Mouse (Mus musculus): Measurements from ENCODE around the gene Gm34653.
"Not testable (repeated sequence)": the region's sequence is repeated elsewhere in the genome, so short reads cannot be mapped to it uniquely, and the experiment has no call there.

Gm34653 gene

GRCm38 (mm10) chr2:34818492-34818891, 14.3 kb upstream of the Gm34653 start:
- DNase-seq (ENCODE audit: low spot score) = no peak

GRCm38 (mm10) chr2:34825827-34826459, 6.9 kb upstream of the Gm34653 start, which contains the start of gene Fbxw2:
TSS of gene Fbxw2 (minus strand) at chr2:34826311.
- DNase-seq (ENCODE audit: low spot score) = peak; percentile 91

DNA sequence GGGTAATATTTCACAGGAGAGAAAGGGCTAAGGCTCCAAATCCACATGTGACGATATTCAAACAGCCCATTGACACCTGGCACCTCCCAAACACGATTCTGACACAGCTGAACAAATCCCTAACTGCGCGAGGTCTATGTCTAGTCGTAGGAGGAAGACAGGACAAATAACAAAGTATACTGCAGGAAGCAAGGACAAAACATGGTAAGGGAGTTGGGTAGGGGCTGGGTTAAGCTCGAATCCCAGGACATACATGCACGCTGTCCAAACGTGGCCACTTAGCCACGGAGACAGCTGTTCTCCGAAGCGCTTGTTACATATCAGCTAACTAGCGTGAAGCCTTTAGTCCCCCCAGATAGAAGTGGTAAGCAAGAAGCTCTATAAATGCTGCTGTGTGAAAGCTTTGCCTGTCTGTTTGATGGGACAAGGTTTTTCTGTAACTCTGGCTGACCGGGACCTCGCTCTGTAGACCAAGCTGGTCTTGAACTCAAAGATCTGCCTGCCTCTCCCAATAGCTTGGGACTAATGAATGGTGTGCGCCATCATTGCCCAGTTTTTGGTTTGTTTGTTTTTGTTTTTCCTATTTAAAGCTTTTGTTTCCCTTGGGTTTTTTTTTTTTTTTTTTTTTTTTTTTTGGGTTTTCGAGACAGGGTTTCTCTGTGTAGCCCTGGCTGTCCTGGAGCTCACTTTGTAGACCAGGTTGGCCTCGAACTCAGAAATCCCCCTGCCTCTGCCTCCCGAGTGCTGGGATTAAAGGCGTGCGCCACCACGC, 6.2 kb upstream of the Gm34653 start:
- DNase-seq (ENCODE audit: low spot score) = no peak

GRCm38 (mm10) chr2:34827591-34827990, 5.2 kb upstream of the Gm34653 start:
- no peak for DNase-seq (ENCODE audit: low spot score)

DNA sequence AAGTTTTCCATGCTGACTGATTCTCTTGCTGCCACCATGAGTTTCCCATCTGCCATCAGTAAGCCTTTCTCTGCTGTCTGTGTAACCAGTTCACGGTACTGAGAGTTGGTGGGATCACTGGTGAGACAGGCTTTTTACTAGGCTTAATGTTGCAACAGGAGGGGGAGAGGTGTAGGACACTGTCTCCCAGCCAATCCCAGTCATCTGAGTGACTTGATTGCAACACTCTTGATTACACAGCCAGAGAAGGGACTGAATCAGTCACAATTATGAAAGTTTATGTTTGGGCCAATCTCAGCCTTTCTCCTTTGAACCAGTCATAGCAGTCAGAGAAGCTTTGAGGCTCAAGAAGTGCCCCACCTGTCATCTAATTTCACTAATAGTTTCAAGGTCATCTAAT, 4.8 kb upstream of the Gm34653 start:
- no peak for DNase-seq (ENCODE audit: low spot score)

DNA sequence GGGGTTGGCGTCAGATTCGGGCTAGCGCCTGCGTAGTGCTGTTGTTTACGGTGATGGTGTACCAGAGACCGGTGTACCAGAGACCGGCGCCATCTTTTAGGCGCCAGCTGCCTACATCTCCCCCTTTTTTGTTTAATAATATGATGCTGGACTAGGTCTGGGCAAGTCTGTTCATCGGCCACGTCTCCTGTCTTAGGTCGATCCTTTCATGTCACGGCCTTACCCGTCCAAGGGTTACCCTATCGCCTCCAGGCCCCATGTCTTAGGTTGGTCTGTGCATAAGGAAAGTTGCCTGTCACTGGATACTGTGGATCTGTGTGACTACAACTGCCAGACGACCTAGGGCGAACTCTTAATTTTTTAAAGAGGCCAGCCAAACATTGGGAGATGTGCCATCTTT, 2.7 kb upstream of the Gm34653 start:
- DNase-seq (ENCODE audit: low spot score) = not testable (repeated sequence)

- DNase-seq (ENCODE audit: low spot score) = no peak
Measured at GRCm38 (mm10) chr2:34833624-34834023, 817 bp downstream of the Gm34653 start.

DNA sequence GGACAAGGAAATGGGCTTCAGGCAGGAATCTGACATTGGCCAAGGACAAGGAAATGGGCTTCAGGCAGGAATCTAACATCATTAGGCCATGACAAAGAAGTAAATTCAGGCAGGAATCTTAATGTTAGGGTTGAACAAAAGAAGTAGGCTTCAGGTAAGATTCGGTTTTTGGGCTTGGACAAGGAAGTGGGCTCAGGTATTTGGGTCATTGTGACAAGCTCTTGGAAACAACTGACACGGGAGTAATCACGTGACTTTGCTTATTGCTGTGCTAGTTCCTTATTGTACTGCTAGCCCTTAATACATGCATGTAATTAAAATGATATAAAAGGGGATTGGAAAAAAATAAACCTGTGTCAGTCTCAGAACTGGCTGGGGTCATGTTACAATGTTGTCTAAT, 2.9 kb downstream of the Gm34653 start:
- DNase-seq (ENCODE audit: low spot score) = no peak

DNA sequence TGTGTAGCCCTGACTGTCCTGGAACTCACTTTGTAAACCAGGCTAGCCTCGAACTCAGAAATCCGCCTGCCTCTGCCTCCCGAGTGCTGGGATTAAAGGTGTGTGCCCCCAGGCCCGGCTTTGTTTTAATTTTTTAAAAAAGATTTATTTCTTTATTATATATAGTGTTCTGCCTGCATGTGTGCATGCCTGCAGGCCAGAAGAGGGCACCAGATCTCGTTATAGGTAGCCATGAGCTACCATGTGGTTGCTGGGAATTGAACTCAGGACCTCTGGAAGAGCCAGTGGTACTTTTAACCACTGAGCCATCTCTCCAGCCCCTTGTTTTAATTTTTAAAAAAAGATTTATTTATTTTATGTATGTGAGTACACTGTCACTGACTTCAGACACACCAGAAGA, 7.3 kb downstream of the Gm34653 start:
- not testable (repeated sequence) for DNase-seq (ENCODE audit: low spot score)

DNA sequence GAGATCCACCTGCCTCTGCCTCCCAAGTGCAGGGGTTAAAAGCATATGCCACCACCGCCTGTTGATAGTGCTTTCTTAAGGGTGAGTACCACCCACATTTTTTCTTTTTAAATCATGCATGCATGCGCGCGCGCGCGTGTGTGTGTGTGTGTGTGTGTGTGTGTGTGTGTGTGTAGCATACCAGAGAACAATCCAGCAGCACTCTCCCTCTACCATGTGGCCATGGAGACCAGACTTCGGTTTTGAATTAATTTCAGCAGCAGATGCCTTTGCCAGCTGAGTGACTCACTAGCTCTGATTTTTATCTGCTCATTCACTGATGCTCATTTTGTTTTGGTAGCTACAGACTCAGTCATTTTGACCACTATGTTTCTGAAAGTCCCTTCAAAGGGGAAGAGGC, 8.9 kb downstream of the Gm34653 start:
- DNase-seq (ENCODE audit: low spot score) = no peak

DNA sequence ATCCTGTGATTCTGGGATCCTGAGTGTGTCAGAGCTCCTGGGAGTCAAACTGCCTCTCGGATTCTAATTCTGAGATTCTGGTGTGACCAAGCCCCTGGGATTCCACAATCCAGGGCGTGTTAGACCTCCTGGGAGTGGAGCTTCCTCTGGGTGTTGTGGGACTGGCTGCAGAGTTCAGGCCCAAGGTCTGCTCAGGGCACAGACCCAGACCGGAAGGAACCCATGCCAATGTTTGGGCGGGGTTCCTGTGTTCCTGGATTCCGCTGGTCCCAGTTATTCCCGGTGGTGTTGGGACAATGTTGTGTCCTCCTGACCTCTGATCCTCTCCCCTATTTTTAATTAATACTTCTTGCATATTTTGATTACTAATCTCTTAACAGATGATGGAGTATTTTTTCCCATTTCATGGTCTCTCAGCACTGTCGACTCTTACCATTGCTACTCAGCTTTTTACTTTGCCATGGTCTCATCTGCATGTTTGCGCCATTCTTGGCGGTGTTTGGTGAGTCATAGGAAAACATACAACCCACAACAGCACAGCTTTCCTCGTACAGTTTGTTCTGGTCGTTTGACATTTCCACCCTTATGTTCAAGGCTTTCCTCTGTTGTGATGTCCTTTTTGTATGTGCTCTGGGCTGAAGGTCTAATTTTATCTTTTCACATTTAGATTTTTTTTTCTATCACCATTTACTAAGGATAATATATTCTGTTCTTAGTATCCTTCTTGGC, 10.6 kb downstream of the Gm34653 start:
- DNase-seq (ENCODE audit: low spot score) = peak; percentile 50

- DNase-seq (ENCODE audit: low spot score) = no peak
Measured at GRCm38 (mm10) chr2:34847702-34848101, 14.9 kb downstream of the Gm34653 start.

- DNase-seq (ENCODE audit: low spot score) = no peak
Measured at GRCm38 (mm10) chr2:34855265-34855664, 22.5 kb downstream of the Gm34653 start.

GRCm38 (mm10) chr2:34857728-34858127, 24.9 kb downstream of the Gm34653 start:
- DNase-seq (ENCODE audit: low spot score) = no peak

GRCm38 (mm10) chr2:34869680-34870079, 36.9 kb downstream of the Gm34653 start:
- no peak for DNase-seq (ENCODE audit: low spot score)

GRCm38 (mm10) chr2:34870520-34871474, 38.0 kb downstream of the Gm34653 start:
- DNase-seq (ENCODE audit: low spot score) = peak; percentile 91

DNA sequence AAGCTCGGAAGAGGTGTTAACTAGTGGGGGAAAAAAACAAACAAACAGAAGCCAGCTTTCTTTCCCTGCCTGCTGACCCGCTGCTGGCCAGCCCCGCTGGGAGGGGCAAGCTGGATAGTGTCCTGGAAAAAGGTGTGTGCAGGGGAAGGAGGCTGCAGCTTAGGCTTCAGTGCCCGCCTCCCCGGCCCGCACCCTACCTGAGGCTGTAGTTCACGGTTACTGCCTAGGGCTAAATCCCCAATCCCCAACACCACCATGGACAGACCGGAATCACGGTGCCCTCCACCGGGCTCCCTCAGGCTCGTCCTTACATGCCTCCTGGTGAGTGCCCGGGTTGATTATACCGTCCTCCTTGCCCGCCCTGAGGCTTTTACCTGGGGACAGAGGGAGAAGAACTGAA, 41.5 kb downstream of the Gm34653 start, which contains the start of gene Cutal:
Gene Cutal, plus strand, starts transcription at position 126 of the 400 bp plus-strand sequence.
- peak; percentile 23 for DNase-seq (ENCODE audit: low spot score)

DNA sequence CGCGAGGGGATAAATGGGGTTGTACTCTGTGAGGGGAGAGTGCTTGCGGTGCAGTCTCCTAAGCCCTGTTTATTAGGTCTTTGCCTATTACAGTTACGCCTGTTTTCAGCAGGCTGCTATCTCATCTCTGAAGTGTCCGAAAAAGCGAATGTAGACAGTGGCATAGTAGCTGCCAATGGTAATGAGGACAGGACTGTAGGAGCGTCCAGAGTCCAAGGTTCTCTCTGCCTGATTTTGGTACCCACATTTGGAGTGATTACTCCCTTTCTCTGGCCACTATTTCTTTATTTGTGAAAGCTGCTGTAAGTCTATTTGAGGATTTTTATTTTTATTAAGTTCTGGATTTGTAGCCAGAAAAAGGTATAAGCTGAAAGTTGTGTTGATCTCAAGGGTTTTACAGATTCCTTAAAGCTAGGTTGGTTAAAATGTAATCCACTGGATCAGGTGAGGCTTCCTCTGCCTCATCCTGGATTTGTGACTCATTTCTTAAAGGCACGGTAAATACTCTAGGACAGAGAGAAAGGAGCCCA, 42.1 kb downstream of the Gm34653 start, which contains the start of gene Psmd5:
Gene Psmd5, minus strand, starts transcription at position 153 of the 530 bp plus-strand sequence.
- DNase-seq (ENCODE audit: low spot score) = no peak

GRCm38 (mm10) chr2:34880054-34880453, 47.2 kb downstream of the Gm34653 start:
- no peak for DNase-seq (ENCODE audit: low spot score)

- no peak for DNase-seq (ENCODE audit: low spot score)
Measured at GRCm38 (mm10) chr2:34882757-34883156, 50.0 kb downstream of the Gm34653 start.

- no peak for DNase-seq (ENCODE audit: low spot score)
Measured at GRCm38 (mm10) chr2:34883190-34883589, 50.4 kb downstream of the Gm34653 start.

Data from ovary, postnatal 36 days (tissue).